Mouse (Mus musculus): ENCODE results near the gene Gm2056.
"Not testable (repeated sequence)": the region's sequence is repeated elsewhere in the genome, so short reads cannot be mapped to it uniquely, and the experiment has no call there.

The Gm2056 gene

DNA sequence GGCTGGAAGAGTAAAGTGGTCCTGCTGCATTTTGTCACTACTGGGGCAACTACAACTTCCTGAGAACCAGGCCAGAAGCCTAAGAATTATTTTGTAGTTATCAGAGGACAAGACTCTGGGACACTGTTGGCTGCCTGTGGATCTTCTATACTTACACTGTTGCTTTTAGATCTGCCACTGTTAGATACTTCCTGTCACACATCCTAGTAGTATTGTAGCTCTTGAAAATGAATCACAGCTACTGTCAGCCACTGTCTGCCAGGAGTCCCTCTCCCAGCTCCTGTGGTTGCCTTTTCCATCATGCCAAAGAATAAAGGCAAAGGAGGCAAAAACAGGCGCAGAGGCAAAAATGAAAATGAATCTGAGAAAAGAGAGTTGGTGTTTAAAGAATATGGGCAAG, at the start of gene Gm2056:
TSS of gene Gm2056 (plus strand) at position 301 of the 400 bp plus-strand sequence.
- DNase-seq (ENCODE audit: low spot score) = not testable (repeated sequence)

DNA sequence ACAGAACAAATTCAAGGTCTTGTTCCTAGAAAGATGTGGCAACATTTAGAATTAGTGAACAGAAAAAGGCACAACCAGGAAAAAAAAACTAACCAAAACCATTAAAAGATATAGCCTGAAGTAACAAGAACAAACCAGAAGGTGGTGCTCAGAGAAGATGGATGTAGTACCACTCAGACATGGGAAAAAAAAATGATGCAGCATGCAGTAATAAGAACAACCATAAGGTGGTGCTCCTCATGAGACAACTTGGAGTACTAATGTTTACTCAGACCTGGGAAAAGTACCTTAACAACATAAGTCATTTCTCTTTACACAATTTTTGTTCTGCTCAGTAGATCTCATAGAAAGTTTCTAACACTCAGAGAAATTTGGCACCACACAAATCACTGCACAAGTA, 42.8 kb upstream of the Gm2056 start:
- DNase-seq (ENCODE audit: low spot score) = peak; percentile 2

DNA sequence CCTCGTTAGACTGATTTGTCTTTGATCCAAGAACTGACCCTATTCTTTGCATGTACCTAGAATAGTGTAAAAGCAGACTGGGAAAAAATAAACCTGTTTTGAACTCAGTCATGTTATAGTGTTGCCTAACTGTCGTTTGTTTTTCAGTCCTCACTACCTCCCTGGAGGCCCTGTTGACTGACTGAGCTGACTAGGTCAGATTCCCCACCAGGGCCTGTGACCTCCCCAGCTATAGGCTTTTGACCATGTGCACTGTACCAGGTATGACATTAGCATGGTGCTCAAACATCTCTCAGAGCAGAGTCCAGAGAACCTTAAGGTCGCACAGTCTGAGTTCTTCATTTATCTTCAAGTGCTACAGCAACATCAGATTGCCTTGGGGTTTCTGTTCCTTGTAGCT, 22.7 kb upstream of the Gm2056 start:
- DNase-seq (ENCODE audit: low spot score) = not testable (repeated sequence)

DNA sequence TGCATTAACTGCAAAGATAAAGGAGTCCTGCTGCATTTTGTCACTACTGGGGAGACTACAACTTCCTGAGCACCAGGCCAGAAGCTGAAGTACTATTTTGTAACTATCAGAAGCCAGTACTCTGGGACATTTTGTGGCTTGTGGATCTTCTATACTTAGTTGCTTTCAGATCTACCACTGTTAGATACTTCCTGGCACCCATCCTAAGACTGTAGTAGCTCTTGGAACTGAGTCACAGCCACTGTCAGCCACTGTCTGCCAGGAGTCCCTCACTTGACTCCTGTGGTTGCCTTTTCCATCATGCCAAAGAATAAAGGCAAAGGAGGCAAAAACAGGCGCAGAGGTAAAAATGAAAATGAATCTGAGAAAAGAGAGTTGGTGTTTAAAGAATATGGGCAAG, 15.3 kb upstream of the Gm2056 start, which contains the start of gene Gm2075:
TSS of gene Gm2075 (plus strand) at position 301 of the 400 bp plus-strand sequence.
- not testable (repeated sequence) for DNase-seq (ENCODE audit: low spot score)

DNA sequence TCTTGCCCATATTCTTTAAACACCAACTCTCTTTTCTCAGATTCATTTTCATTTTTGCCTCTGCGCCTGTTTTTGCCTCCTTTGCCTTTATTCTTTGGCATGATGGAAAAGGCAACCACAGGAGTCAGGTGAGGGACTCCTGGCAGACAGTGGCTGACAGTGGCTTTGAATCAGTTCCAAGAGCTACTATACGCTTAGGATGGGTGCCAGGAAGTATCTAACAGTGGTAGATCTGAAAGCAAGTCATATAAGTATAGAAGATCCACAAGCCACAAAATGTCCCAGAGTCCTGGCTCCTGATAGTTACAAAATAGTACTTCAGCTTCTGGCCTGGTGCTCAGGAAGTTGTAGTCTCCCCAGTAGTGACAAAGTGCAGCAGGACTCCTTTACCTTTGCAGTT, 8.1 kb upstream of the Gm2056 start, which contains the start of gene Gm6803:
TSS of gene Gm6803 (minus strand) at position 101 of the 400 bp plus-strand sequence.
- DNase-seq (ENCODE audit: low spot score) = not testable (repeated sequence)

DNA sequence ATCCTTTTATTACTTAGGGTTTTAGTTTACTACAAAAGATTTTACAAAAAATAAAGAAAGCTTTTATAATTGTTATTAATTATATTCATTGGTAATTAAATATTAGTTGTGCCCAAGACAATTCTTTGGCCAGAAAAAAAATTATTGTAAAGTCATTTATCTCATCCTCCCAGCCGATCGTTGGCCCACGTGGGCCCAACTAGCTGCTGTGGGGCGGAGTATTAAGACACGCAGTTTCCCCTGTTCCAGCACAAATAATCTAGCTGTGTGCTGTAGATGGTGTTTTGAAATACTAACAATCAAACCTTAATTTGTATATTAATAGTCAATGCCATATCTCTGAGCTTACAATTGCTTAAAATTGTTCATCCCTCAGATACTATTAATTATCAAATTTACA, 5.4 kb downstream of the Gm2056 start:
- not testable (repeated sequence) for DNase-seq (ENCODE audit: low spot score)

DNA sequence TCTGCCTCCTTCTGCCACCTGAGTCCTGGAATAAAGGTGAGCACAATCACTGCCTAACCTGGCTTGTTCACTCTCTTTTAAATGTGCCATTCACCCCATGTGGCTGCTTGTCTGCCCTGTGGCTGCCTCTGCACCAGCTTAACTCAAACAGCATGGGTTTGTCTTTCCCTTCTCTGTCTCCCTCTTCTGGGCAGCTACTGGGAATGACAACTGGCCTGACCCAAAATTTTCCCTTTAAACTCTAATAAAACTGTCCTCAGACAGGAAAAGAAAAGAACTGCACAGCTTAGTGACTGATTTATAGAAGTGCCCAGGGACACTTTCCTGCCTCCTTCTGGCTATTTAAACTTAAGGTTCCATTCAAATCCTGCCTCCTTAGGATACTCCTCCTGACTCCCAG, 12.3 kb downstream of the Gm2056 start:
- not testable (repeated sequence) for DNase-seq (ENCODE audit: low spot score)

DNA sequence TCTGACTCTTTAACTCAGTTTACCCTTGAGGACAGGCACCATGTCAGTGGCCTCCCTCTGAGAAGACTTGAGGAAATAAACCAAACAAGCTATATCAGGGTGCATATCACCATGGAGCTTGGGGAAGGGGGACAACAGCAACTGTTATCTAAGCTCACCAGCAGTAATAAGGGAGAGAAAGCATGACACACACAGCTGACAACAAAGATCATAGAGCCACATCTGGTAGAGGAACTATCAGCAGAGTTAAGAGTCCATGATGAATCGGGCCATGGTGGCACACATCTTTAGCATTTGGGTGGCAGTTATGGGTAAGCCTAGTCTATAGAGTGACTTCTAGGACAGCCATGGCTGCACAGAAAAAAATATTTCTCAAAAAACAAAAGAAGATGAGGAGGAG, 12.9 kb downstream of the Gm2056 start:
- DNase-seq (ENCODE audit: low spot score) = not testable (repeated sequence)

DNA sequence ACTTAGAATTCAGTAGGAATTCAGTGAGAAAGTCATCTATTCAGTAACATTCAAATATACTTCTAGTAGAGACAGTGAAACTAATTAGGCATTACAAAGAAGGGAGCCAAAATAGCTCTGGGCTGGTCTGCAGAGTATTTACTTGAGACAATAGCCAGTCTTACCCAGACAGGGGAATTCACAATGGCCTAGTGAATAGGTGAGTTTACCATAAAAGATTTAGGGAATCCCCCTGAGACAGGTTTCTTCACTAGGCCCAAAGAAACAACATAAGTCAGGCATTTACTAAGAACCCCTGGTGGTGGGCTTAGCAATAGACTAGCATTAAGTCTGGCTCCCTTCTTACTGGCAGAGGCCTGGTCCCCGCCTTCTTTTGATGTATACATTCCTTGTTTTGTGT, 18.4 kb downstream of the Gm2056 start:
- DNase-seq (ENCODE audit: low spot score) = not testable (repeated sequence)

Data from left cerebral cortex, adult 11 months (tissue).